Mouse (Mus musculus): ENCODE data around the gene Olfm4. TPM values are rescaled to one million over a fixed set of nuclear protein-coding genes. Genes with fewer than 3 reads are reported as not detected.

Gene Olfm4
- 0.92 and 1.1 TPM in 2 replicates for polyA plus RNA-seq (2012; rRNA removed)
- 1.0 and 1.2 TPM in 2 replicates for polyA plus RNA-seq (2014; fragmentation: Nextera tagmentation; extraction: Ambion mirVana)

DNA sequence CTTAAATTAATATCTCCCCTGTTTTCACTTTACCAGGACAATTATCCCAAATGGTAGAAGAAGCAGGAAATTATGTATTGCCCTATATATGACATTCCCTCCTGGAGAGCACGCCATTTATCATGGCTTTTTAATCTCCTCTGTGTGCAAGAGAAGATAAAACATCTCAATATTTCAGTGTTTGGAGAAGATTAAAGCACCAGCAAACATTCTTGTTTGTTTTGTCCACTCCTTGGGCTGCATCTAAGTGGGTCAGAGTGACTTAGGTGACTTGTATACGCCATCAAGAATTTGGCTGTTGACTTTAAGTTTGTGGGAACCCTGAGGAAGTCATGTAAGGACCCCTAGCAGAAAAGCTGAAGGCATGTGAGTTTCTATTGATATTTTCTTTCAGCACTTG lies at the start of gene Olfm4:
Gene Olfm4 (plus strand): TSS at position 301 of the 400 bp plus-strand sequence.
- 82% methylated on average over 2 of the region's 2 CpGs for WGBS
- no peak for TF ChIP-seq POLR2A (IDR thresholded peaks at IDR 0.05; ENCODE audit: borderline replicate concordance, extremely low read depth, insufficient read depth, insufficient read length)
- ATAC-seq (ENCODE audit: low FRiP score, low read depth) = no peak

GRCm38 (mm10) chr14:79934426-79934825 lies 49.5 kb upstream of the Olfm4 start:
- H3K27ac ChIP-seq (replicated peaks; ENCODE audit: low read depth, low read length) = no peak overlapping the region
- H3K27me3 ChIP-seq (ENCODE audit: control insufficient read depth, insufficient read depth, low read length) = no peaks in the 10 kb centered on the region
- H3K4me1 ChIP-seq (ENCODE audit: control insufficient read depth, insufficient read depth, low read length) = no peaks in the 10 kb centered on the region
- no peak overlapping the region for H3K4me2 ChIP-seq (replicated peaks; ENCODE audit: low read depth, low read length, severe bottlenecking)
- no peak for ATAC-seq (ENCODE audit: low FRiP score, low read depth)
- H3K36me3 ChIP-seq (ENCODE audit: control insufficient read depth, insufficient read depth, low read length) = no peaks in the 10 kb centered on the region
- H3K9me3 ChIP-seq (ENCODE audit: control insufficient read depth, low read length) = no peaks in the 10 kb centered on the region
- TF ChIP-seq POLR2A (IDR thresholded peaks at IDR 0.05; ENCODE audit: borderline replicate concordance, extremely low read depth, insufficient read depth, insufficient read length) = no peak
- no peak overlapping the region for H3K9ac ChIP-seq (ENCODE audit: low read depth, low read length, severe bottlenecking)
- WGBS = 69% methylated on average over 4 of the region's 4 CpGs
- no peak overlapping the region for H3K4me3 ChIP-seq (replicated peaks; ENCODE audit: low read length)
- DNase-seq (ENCODE audit: low spot score) = no peak

More for the DNA sequence above, at the start of gene Olfm4:
- no peaks in the 10 kb centered on the region for H3K9me3 ChIP-seq (ENCODE audit: control insufficient read depth, low read length)
- no peaks in the 10 kb centered on the region for H3K4me1 ChIP-seq (ENCODE audit: control insufficient read depth, insufficient read depth, low read length)
- no peak for DNase-seq (ENCODE audit: low spot score)
- H3K36me3 ChIP-seq (ENCODE audit: control insufficient read depth, insufficient read depth, low read length) = no peaks in the 10 kb centered on the region
- no peak within 1 kb of the TSS for H3K27ac ChIP-seq (replicated peaks; ENCODE audit: low read depth, low read length)
- H3K4me3 ChIP-seq (replicated peaks; ENCODE audit: low read length) = no peak within 1 kb of the TSS
- H3K4me2 ChIP-seq (replicated peaks; ENCODE audit: low read depth, low read length, severe bottlenecking) = no peak within 1 kb of the TSS
- no peak within 1 kb of the TSS for H3K9ac ChIP-seq (ENCODE audit: low read depth, low read length, severe bottlenecking)
- H3K27me3 ChIP-seq (ENCODE audit: control insufficient read depth, insufficient read depth, low read length) = no peaks in the 10 kb centered on the region

- Histone ChIP-seq H3K4me3 (replicated peaks; ENCODE audit: low read length) (no peak overlapping the region), H3K4me2 (replicated peaks; ENCODE audit: low read depth, low read length, severe bottlenecking) (no peak overlapping the region), H3K36me3 (ENCODE audit: control insufficient read depth, insufficient read depth, low read length) (no peaks in the 10 kb centered on the region), H3K4me1 (ENCODE audit: control insufficient read depth, insufficient read depth, low read length) (no peaks in the 10 kb centered on the region), H3K9ac (ENCODE audit: low read depth, low read length, severe bottlenecking) (no peak overlapping the region), H3K9me3 (ENCODE audit: control insufficient read depth, low read length) (no peaks in the 10 kb centered on the region), H3K27me3 (ENCODE audit: control insufficient read depth, insufficient read depth, low read length) (no peaks in the 10 kb centered on the region), H3K27ac (replicated peaks; ENCODE audit: low read depth, low read length) (no peak overlapping the region)
- TF ChIP-seq POLR2A (IDR thresholded peaks at IDR 0.05; ENCODE audit: borderline replicate concordance, extremely low read depth, insufficient read depth, insufficient read length) = no peak
- no peak for ATAC-seq (ENCODE audit: low FRiP score, low read depth)
- WGBS = 85% methylated on average over 4 of the region's 4 CpGs
- DNase-seq (ENCODE audit: low spot score) = no peak
Measured at GRCm38 (mm10) chr14:79936879-79937468, 46.9 kb upstream of the Olfm4 start.

DNA sequence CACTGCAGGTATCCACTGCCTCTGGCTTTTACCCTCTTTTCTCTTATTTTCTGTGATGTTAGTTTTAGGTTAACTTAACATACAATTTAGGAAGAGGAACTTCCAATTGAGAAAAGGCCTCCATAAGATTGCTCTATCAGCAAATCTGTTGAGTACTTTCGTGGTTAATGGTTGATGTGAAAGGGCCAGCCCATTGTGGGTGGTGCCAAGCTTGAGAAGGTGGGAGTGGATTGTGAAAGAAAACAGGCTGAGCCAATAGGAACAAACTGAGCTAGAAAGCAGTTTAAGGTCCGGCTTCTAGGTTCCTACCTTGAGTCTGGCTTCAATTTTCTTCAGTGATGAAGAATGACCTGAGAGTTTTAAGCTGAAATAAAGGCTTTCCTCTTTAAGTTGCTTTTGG lies 38.0 kb upstream of the Olfm4 start:
- TF ChIP-seq POLR2A (IDR thresholded peaks at IDR 0.05; ENCODE audit: borderline replicate concordance, extremely low read depth, insufficient read depth, insufficient read length) = no peak
- ATAC-seq (ENCODE audit: low FRiP score, low read depth) = no peak
- no peak overlapping the region for H3K4me3 ChIP-seq (replicated peaks; ENCODE audit: low read length)
- DNase-seq (ENCODE audit: low spot score) = no peak
- H3K4me1 ChIP-seq (ENCODE audit: control insufficient read depth, insufficient read depth, low read length) = no peaks in the 10 kb centered on the region
- H3K27ac ChIP-seq (replicated peaks; ENCODE audit: low read depth, low read length) = no peak overlapping the region
- no peaks in the 10 kb centered on the region for H3K27me3 ChIP-seq (ENCODE audit: control insufficient read depth, insufficient read depth, low read length)
- no peaks in the 10 kb centered on the region for H3K9me3 ChIP-seq (ENCODE audit: control insufficient read depth, low read length)
- 47% methylated on average over 2 of the region's 2 CpGs for WGBS
- no peak overlapping the region for H3K4me2 ChIP-seq (replicated peaks; ENCODE audit: low read depth, low read length, severe bottlenecking)
- H3K36me3 ChIP-seq (ENCODE audit: control insufficient read depth, insufficient read depth, low read length) = no peaks in the 10 kb centered on the region
- H3K9ac ChIP-seq (ENCODE audit: low read depth, low read length, severe bottlenecking) = no peak overlapping the region

- 52% methylated on average over 3 of the region's 3 CpGs for WGBS
- H3K4me3 ChIP-seq (replicated peaks; ENCODE audit: low read length) = no peak overlapping the region
- H3K27me3 ChIP-seq (ENCODE audit: control insufficient read depth, insufficient read depth, low read length) = no peaks in the 10 kb centered on the region
- H3K9me3 ChIP-seq (ENCODE audit: control insufficient read depth, low read length) = no peaks in the 10 kb centered on the region
- DNase-seq (ENCODE audit: low spot score) (no peak), ATAC-seq (ENCODE audit: low FRiP score, low read depth) (no peak)
- H3K36me3 ChIP-seq (ENCODE audit: control insufficient read depth, insufficient read depth, low read length) = no peaks in the 10 kb centered on the region
- no peak overlapping the region for H3K9ac ChIP-seq (ENCODE audit: low read depth, low read length, severe bottlenecking)
- no peak overlapping the region for H3K4me2 ChIP-seq (replicated peaks; ENCODE audit: low read depth, low read length, severe bottlenecking)
- H3K27ac ChIP-seq (replicated peaks; ENCODE audit: low read depth, low read length) = no peak overlapping the region
- H3K4me1 ChIP-seq (ENCODE audit: control insufficient read depth, insufficient read depth, low read length) = peaks cover 10% of the 10 kb centered on the region
- TF ChIP-seq POLR2A (IDR thresholded peaks at IDR 0.05; ENCODE audit: borderline replicate concordance, extremely low read depth, insufficient read depth, insufficient read length) = no peak
Measured at GRCm38 (mm10) chr14:79955678-79956077, 28.2 kb upstream of the Olfm4 start.
